Mouse (Mus musculus): Measurements from ENCODE around the gene Ints6.

DNA sequence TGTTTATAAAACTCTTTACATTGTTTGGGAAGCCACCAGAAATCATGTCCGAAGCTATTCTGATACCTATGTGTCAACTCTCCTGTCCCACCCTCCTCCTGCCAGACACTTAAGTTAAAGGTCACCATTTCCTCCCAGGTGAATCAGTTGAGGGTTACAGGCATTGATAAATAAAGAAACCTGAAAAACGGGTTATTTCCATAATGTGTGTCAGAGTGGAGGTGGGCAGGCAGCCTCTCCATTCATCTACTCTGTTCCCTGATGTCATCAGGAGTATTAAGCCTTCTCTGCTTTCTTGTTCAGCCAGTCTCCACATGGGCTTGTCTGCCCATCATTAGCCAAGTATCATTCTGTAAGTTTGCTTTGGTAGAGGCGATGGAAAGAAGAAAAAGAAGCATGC is 14.1 kb upstream of the Ints6 start:
- TF ChIP-seq CTCF (IDR thresholded peaks at IDR 0.05; ENCODE audit: low read depth, low read length): no peak
- TF ChIP-seq POLR2AphosphoS5 (IDR thresholded peaks at IDR 0.05; ENCODE audit: insufficient replicate concordance, low read depth, low read length): no peak
- TF ChIP-seq GATA1 (IDR thresholded peaks at IDR 0.05; ENCODE audit: borderline replicate concordance, low read length): no peak
- no peak for TF ChIP-seq TAL1 (conservative IDR thresholded peaks at IDR 0.05; ENCODE audit: low read depth, low read length)

Measured in G1E (cell line).